Mouse (Mus musculus) CH12F3 (cell line): ENCODE results near the gene Acox3.

ENCODE experiments used
- in situ Hi-C: fragments of 300-500 bp; cut with MboI; formaldehyde crosslinking; loops from 2 replicates; pipeline ENCODE4 v1.14.3; 2020; ENCODE audit warnings: low sequenced_read_pairs

The Acox3 gene

GRCm38 (mm10) chr5:35609971-35610370, 27.1 kb downstream of the Acox3 start:
- in situ Hi-C loops = no loop called here

GRCm38 (mm10) chr5:35610381-35610780, 27.5 kb downstream of the Acox3 start:
- in situ Hi-C loops = no loop called here

- in situ Hi-C loops = no loop called here
Measured at GRCm38 (mm10) chr5:35611170-35611569, 28.3 kb downstream of the Acox3 start.

GRCm38 (mm10) chr5:35611900-35612299, 29.1 kb downstream of the Acox3 start:
- in situ Hi-C loops = no loop called here

- in situ Hi-C loops = no loop called here
Measured at GRCm38 (mm10) chr5:35612722-35613121, 29.9 kb downstream of the Acox3 start.

- in situ Hi-C loops = no loop called here
Measured at GRCm38 (mm10) chr5:35616943-35617342, 34.1 kb downstream of the Acox3 start.

- in situ Hi-C loops = no loop called here
Measured at GRCm38 (mm10) chr5:35621114-35621513, 38.3 kb downstream of the Acox3 start.

- in situ Hi-C loops = no loop called here
Measured at GRCm38 (mm10) chr5:35623831-35624230, 41.0 kb downstream of the Acox3 start.

GRCm38 (mm10) chr5:35624751-35625239, 42.0 kb downstream of the Acox3 start:
- in situ Hi-C loops = no loop called here

- in situ Hi-C loops = no loop called here
Measured at GRCm38 (mm10) chr5:35626408-35626807, 43.6 kb downstream of the Acox3 start.

- in situ Hi-C loops = no loop called here
Measured at GRCm38 (mm10) chr5:35627307-35627840, 44.5 kb downstream of the Acox3 start.

- in situ Hi-C loops = no loop called here
Measured at GRCm38 (mm10) chr5:35628685-35629084, 45.8 kb downstream of the Acox3 start.

GRCm38 (mm10) chr5:35629333-35629732, 46.5 kb downstream of the Acox3 start:
- in situ Hi-C loops = no loop called here

- in situ Hi-C loops = no loop called here
Measured at GRCm38 (mm10) chr5:35630706-35631105, 47.9 kb downstream of the Acox3 start.

- in situ Hi-C loops = no loop called here
Measured at GRCm38 (mm10) chr5:35631224-35631623, 48.4 kb downstream of the Acox3 start.

GRCm38 (mm10) chr5:35631755-35632154, 48.9 kb downstream of the Acox3 start:
- in situ Hi-C loops = no loop called here

- in situ Hi-C loops = no loop called here
Measured at GRCm38 (mm10) chr5:35632841-35633240, 50.0 kb downstream of the Acox3 start.

- in situ Hi-C loops = no loop called here
Measured at GRCm38 (mm10) chr5:35636016-35636415, 53.2 kb downstream of the Acox3 start.

GRCm38 (mm10) chr5:35641961-35642584, 59.2 kb downstream of the Acox3 start:
- in situ Hi-C loops = no loop called here

GRCm38 (mm10) chr5:35643401-35644048, 60.7 kb downstream of the Acox3 start:
- in situ Hi-C loops = no loop called here

GRCm38 (mm10) chr5:35644082-35644481, 61.2 kb downstream of the Acox3 start:
- in situ Hi-C loops = no loop called here

- in situ Hi-C loops = no loop called here
Measured at GRCm38 (mm10) chr5:35645938-35646493, 63.2 kb downstream of the Acox3 start.
